Mouse (Mus musculus): Measurements from ENCODE around the gene Cwc25.

Gene Cwc25

DNA sequence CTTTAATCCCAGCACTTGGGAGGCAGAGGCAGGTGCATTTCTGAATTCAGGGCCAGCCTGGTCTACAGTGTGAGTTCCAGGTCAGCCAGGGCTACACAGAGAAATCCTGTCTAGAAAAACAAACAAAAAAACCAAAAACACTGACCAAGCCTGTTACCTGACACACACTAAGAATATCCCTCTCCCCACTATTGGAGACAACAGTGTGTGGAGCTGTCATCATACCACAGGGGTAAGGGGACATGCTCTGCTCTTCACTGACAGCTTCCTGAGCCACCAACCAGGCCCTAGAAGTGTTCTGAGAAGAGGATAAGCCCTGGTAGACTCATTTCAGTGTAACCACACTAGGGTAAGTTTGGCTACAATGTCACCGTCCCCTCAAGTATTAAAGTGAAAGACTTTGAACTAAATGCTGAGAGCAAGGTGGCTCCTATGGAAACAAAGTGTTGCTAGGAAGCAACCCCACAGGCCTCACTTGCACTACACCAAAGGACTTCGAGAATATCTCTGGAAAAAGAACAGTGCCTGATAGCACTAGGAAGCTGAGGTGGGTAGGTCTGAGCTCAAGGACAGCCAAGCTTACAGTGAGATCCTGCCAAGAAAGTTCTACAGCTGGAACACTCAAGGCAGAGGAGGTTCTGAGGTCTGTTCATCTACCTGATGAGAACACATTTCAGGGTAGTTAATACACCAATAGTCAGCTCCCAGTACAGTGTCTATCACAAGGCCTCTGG lies 13.8 kb upstream of the Cwc25 start:
- in situ Hi-C loops (cut with MboI; ENCODE audit: low pct_unique_long_range_greater_than_20kb in 1 of 2, low sequenced_read_pairs in 2 of 2, unreplicated experiment in 1 of 2), result no loop called here

DNA sequence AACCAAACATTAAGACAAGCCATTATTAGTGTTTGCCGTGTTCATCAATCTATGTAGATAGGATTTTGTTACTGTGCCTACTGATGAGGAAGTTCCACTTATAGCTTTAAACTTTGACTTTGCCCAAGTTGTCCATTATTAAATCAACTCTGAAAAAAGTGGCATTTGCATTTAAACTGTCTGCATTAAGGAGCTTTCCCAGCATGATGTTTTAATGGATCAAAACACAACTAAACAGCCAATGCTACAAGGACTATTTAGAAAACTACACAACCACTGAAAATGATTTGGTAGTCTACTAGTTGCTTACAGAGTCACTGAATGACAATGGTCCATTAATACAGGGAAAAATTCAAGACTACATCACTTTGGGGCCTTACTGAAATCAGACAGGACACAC lies 12.6 kb upstream of the Cwc25 start:
- in situ Hi-C loops (cut with MboI; ENCODE audit: low pct_unique_long_range_greater_than_20kb in 1 of 2, low sequenced_read_pairs in 2 of 2, unreplicated experiment in 1 of 2), result no loop called here

DNA sequence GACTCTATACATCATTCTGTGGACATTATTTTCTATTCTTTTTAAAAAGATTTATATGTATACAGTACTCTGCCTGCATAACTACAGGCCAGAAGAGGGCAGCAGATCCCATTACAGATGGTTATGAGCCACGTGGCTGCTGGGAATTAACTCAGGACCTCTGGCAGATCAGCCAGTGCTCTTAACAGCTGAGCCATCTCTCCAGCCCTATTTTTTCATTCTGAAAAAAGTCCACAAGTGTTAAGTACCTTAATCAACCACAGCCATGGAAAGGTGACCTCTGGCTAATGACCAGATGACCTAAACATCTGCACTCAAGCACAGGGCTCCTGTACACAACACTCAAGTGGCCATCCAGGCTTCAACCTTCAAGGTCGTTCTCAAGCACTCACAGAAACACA lies 10.8 kb upstream of the Cwc25 start:
- in situ Hi-C loops (cut with MboI; ENCODE audit: low pct_unique_long_range_greater_than_20kb in 1 of 2, low sequenced_read_pairs in 2 of 2, unreplicated experiment in 1 of 2), result no loop called here

DNA sequence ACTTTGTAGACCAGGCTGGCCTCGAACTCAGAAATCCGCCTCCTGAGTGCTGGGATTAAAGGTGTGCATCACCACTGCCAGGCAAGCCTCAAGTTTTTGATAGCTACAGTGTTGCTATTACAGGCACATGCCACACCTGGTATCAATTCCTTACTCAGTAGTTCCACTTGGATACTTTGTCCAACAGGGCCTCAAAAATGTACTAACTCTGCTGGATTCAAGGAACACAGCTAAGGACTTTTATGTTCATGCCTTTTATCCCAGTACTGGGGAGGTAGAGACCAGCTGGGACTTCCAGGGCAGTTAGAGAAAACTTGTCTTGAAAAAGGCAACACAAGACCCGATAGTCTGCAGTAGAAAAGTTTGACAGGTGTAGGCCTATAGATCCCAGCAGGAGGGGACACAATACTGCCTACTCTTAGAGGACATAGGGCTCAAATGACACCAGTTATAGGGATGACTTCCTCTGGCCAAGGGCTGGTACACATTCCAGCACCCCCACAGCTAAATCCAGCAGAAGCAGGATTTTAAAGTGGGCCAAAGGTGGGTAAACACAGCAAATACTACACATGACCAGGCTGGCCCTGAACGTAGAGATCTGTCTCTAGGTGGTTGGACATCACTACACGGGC lies 10.3 kb upstream of the Cwc25 start:
- in situ Hi-C loops (cut with MboI; ENCODE audit: low pct_unique_long_range_greater_than_20kb in 1 of 2, low sequenced_read_pairs in 2 of 2, unreplicated experiment in 1 of 2), result no loop called here

DNA sequence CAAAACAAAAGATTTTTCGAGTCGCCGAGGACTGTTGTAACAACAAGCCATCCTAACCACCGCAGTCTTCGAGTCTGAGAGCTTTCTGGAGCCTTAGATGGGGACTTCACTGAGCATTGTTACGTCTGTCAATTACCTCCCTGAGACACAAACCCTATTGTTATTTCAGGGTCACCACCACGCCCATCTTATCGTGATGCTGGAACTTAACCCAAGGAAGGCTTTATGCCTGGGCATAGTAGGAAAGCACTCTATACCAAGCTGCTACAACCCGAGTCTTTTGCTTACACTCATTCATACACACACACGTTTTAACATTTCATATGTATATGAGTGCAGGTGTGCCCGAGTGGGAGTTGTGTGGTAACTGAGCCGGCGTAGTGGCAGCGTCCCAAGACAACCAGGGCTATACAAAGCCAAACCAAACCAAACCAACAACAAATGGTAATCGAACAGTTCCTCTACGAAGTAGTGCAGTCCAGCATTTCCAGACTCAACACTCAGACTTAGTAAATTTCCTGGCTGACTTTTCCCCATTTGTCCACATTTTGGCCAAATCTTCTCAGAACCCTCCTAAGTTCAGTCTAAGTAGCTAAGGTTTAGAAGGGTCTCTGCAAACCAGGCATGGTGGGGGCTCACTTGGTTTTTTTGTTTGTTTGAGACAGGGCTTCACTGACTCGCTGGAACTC lies 9.6 kb upstream of the Cwc25 start, which contains the start of gene 1700001P01Rik:
Gene 1700001P01Rik (minus strand): TSS at position 111 of the 689 bp plus-strand sequence.
- in situ Hi-C loops (cut with MboI; ENCODE audit: low pct_unique_long_range_greater_than_20kb in 1 of 2, low sequenced_read_pairs in 2 of 2, unreplicated experiment in 1 of 2), result no loop called here

DNA sequence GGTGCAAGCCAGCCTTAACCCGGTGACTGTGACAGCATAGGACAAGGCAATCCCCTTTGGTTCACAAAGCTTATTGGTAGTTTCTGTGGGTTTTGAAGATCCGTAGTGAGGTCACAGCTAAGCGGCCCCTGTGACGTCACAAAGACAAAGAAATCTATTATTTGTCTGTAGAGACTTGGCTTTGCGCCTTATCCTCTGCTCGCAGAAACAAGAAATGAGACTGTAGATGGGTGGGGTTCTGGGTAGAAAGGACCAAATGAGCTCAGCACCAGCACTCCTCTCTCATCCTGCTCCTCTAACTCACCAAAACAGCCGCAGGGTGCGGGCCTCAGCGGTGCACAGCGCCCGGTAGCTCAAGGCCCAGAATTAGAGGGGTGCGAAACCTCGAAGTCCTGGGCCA lies 8.8 kb upstream of the Cwc25 start:
- in situ Hi-C loops (cut with MboI; ENCODE audit: low pct_unique_long_range_greater_than_20kb in 1 of 2, low sequenced_read_pairs in 2 of 2, unreplicated experiment in 1 of 2), result no loop called here

DNA sequence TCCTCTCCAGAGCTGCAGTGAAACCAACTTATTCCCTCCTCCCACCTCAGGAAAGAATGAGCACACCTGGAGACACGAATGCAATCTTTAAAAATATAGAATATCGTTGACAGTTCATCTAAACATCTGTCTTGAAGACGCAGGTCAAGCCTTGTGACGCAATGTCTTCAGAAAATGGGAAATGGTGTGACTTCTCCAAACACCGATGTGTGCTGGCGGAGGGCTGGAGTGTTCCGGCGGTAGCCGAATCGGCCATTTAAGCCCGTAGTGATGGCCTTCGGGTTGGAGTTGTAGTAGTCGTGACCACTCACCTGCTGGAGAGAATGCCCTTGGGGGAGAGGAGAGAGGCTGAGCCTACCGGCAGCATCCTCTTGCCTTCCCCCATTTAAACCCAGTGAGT lies 5.1 kb upstream of the Cwc25 start:
- in situ Hi-C loops (cut with MboI; ENCODE audit: low pct_unique_long_range_greater_than_20kb in 1 of 2, low sequenced_read_pairs in 2 of 2, unreplicated experiment in 1 of 2), result no loop called here

DNA sequence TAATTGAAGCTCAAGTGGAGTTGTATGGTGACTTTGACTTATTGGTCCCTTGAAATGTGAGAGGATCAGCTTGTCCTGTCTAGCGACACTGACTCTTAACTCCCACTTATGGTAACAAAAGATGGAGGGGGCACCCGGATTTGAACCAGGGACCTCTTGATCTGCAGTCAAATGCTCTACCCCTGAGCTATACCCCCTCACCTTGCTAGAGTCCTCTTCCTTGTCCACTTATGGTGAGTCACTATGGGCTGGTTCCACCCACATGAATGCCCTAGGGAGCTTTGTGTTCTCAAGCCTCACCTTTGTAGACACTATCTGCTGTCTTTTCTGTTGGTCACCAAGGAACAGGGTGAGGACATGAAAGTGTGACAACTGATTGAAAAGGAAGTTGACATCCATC lies 3.3 kb upstream of the Cwc25 start:
- in situ Hi-C loops (cut with MboI; ENCODE audit: low pct_unique_long_range_greater_than_20kb in 1 of 2, low sequenced_read_pairs in 2 of 2, unreplicated experiment in 1 of 2), result no loop called here

DNA sequence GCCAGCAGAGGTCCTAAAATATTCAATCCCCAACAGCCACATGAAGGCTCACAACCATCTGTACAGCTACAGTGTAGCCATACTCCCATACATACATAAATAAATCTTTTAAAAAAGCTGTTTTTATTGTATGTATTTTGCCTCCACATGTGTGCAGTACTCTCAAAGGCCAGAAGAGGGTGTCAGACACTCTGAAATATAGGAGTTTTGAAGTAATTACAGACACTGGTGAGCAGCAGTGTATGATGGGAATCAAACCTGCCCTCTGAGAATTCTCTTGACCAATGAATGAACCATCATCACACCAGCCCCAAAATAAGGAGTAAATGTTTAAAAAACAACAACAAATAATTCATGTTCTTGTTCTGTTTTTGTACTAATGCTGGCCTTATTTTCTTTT lies 4.7 kb downstream of the Cwc25 start:
- in situ Hi-C loops (cut with MboI; ENCODE audit: low pct_unique_long_range_greater_than_20kb in 1 of 2, low sequenced_read_pairs in 2 of 2, unreplicated experiment in 1 of 2), result no loop called here

DNA sequence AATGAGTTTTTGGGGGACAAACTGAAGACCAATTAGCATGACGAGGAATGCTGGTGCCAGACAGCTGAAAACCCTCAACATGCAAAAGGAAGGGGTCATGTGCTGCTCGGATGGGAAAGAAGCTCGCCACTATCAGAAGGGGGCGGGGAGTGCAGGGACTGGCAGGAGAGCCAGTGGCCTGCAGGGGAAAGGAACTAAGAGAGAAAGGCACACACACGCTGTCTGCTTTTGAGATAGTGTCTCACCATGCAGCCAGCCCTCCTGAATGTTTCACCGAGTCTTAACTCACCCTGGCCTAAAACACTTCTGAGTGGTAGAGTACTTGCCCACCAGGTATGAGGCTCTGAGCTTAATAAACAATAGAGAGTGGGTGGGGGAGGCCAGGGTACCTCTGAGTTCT lies 7.4 kb downstream of the Cwc25 start:
- in situ Hi-C loops (cut with MboI; ENCODE audit: low pct_unique_long_range_greater_than_20kb in 1 of 2, low sequenced_read_pairs in 2 of 2, unreplicated experiment in 1 of 2), result no loop called here

DNA sequence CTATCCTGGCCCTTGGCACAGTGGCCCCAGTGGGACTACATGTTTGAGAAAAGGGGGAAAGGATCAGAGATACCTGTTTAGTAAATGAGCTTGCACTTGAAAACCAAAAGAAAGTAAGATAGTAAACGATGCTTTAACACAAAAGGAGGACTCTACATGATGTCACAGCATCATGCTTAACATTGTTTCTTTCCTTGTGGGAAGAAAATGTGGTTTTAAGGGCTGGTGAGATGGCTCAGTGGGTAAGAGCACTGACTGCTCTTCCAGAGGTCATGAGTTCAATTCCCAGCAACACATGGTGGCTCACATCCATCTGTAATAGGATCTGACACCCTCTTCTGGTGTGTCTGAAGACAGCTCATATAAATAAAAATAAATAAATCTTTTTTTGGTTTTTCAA lies 8.2 kb downstream of the Cwc25 start:
- in situ Hi-C loops (cut with MboI; ENCODE audit: low pct_unique_long_range_greater_than_20kb in 1 of 2, low sequenced_read_pairs in 2 of 2, unreplicated experiment in 1 of 2), result no loop called here

DNA sequence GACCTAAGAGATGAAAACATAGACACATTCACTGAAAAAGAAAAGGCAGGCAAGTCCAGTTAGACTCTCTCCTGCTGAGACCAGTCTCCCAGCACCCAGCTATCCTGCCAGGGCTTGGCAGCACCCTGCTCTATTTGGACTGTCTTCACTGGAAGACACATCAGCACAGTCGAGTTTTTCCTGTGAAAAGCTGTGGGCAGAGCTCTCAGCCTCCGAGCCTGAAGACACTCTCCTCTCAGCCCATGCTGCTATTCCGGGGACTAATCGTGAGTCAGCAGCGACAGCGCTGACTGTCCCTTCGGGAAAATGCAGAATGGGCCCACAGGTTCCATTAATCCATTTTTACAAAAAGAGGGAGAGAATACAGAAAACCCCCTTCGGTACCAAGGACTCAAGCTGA lies 13.1 kb downstream of the Cwc25 start:
- in situ Hi-C loops (cut with MboI; ENCODE audit: low pct_unique_long_range_greater_than_20kb in 1 of 2, low sequenced_read_pairs in 2 of 2, unreplicated experiment in 1 of 2), result no loop called here

DNA sequence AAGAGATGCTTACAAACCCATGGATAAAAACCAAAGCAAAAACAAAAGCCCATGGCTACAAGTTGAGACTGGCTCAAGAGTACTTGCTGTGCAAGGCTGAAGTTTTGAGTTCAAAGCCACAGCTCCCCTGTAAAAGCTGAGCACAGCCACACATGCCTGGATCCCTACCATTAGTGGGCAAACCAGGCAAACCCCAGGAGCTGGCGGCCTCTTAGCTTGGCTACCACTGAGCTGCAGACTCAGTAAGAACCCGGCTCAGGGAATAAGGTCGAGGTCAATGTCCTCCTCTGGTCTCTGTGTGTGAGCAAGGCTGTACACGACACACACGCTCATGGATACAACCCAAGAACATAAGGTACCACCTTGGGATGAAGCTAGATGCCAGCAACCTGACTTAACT lies 17.9 kb downstream of the Cwc25 start:
- in situ Hi-C loops (cut with MboI; ENCODE audit: low pct_unique_long_range_greater_than_20kb in 1 of 2, low sequenced_read_pairs in 2 of 2, unreplicated experiment in 1 of 2), result no loop called here

DNA sequence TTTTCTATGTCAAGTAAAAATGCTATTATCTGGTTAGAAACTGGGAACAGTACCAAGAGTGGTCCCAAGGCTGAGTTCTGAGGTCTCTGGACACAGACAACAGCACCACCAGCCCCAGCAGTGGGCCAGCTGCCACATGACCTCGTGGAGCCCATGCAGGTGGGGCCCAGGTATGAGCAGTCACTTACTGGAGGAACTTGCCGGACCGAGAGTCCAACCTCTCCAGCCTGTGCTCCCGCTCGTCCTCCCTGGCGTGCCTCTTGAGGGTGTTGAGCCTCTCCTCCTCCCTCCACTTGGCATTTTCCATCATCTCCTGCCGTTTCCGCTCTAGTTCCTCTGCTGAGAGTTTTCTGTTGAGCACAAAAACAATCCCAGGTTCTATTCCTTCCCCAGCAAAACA lies 18.6 kb downstream of the Cwc25 start:
- in situ Hi-C loops (cut with MboI; ENCODE audit: low pct_unique_long_range_greater_than_20kb in 1 of 2, low sequenced_read_pairs in 2 of 2, unreplicated experiment in 1 of 2), result no loop called here

DNA sequence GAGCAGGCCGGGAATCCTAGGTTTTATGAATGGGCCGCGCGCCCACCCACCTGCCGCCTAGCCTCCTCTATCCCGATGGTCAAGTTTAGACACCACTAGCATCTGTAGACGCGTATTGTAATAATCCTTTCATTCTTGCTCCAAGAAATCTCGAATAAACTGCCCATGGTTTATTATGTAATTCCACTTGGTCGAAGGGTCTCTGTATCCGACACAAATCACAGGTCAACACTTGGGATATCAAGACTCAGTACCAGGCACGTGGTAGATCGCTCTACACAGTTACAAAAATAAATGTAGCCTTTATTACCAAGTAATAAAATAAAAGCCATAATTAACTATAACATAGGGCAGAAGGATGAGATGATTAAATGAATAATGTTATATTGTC lies 21.0 kb downstream of the Cwc25 start:
- in situ Hi-C loops (cut with MboI; ENCODE audit: low pct_unique_long_range_greater_than_20kb in 1 of 2, low sequenced_read_pairs in 2 of 2, unreplicated experiment in 1 of 2), result no loop called here

DNA sequence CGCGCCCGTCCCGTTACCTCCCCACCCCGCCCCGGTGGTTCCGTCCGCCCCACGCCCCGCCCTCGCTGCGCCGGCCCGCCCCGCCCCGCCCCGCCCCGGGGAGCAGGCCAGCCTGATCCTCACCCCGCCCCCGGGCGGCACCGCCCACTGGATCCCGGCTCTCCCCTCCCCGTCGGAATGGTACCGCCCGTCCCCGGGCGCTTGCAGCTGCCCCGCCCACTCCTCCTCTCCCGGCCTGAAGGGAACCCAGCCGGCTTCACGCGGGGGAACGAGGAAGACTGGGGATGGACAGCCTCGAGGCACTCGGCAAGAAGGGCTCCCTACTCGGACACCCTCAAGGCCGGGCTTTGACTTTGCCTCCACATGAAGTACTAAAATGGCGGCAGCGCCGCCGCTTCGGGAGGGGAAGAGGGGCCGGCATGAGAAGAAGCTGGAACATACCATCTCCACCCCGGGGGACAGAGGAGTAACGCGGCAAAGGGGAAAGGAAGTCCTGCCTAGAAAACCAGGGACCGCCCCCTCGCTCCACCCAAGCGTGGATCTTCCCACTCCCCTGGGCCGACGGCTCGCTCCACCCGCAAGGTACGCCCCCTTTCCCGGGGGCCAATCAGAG lies 21.5 kb downstream of the Cwc25 start:
- in situ Hi-C loops (cut with MboI; ENCODE audit: low pct_unique_long_range_greater_than_20kb in 1 of 2, low sequenced_read_pairs in 2 of 2, unreplicated experiment in 1 of 2), result no loop called here

DNA sequence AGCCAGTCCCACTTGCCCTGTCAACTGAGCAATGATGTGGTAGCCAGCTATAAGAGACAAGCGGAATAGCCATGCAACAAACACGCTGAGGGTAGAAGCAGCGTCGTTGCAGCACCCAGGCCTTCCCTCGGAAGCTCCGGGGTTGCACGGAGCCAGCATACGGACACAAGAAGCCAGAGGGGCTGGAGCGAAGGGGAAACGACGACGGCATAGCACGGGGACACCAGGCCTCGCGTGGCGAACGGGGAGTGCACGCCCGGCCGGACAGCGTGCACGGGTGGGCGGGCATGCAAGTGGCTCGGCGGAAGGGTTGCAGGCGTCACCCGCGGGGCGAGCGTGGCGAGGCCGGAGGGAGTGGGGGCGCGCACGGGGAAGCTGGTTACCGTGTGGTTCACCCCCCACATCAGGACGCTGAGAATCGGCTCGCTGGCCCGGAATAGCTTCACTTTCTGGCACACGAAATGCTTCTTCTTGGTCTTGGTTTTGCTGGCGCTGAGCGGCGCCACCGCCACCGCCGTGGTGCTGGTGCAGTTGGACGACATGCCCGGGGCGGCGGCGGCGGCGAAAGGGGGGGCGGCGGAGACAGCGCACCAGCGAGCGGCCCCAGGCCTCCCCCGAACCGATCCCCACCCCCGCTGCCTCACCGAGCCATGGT lies 22.2 kb downstream of the Cwc25 start, which contains the start of gene Pip4k2b:
Gene Pip4k2b (minus strand): TSS at position 642 of the 655 bp plus-strand sequence.
- in situ Hi-C loops (cut with MboI; ENCODE audit: low pct_unique_long_range_greater_than_20kb in 1 of 2, low sequenced_read_pairs in 2 of 2, unreplicated experiment in 1 of 2), result no loop called here

DNA sequence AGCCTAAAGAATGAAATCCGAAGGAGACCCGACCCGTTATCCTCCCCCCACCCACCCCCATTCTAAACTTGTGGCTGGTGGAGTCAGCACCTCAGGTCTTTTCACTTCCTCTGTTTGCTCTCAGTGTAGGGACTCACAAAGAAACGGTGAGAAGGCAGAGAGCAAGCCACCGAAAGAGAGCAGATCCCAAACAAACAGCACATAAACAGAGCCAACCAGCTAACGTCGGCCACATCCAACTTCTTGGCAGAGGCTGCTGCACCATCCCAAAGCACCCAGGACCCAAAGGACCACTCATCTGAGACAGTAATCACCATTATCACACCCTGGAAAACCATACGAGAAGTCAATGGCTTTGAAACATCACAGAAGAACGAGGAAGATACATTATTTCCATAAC lies 22.9 kb downstream of the Cwc25 start:
- in situ Hi-C loops (cut with MboI; ENCODE audit: low pct_unique_long_range_greater_than_20kb in 1 of 2, low sequenced_read_pairs in 2 of 2, unreplicated experiment in 1 of 2), result no loop called here

DNA sequence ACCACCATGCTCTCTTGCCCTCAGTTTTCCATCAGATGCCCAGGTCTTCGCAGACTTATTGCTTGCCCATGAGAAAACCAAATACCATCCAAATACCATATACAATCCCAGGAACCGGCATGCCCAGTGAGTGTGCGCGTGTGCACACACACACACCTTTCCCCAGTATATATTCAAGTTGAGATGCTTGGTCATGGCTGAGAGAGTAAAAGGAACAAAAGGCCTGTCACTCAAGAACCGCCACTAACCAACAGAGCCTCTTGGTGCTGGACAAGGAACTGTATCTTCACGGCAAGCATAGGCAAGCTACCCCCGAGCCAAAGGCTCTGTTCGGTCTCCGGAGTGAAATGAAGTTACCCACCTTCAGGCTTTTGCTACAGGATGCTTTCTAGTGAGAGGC lies 23.8 kb downstream of the Cwc25 start:
- in situ Hi-C loops (cut with MboI; ENCODE audit: low pct_unique_long_range_greater_than_20kb in 1 of 2, low sequenced_read_pairs in 2 of 2, unreplicated experiment in 1 of 2), result no loop called here
